Mouse (Mus musculus) MEL (cell line): ENCODE data around the gene Ppm1e. TPM values are rescaled to one million over a fixed set of nuclear protein-coding genes. Genes with fewer than 3 reads are reported as not detected.

Experiments used
- DNase-seq: peaks from one replicate; pipeline ENCODE4 v3.0.0; 2011; ENCODE audit warnings: low read depth, low spot score
- H3K27ac ChIP-seq: 2 replicates; pipeline ENCODE4 v1.5.1; 2012; ENCODE audit warnings: low read depth, mild to moderate bottlenecking, control low read depth, low read length, moderate library complexity; ENCODE audit not compliant: control insufficient read depth
- H3K27me3 ChIP-seq, 2 experiments: fragments of 150-350 bp in 1 of 2; sonication (generic) in 1 of 2; 2 replicates each; pipeline ENCODE4 v1.6.1; 2012; ENCODE audit warnings: low read length in 2 of 2, mild to moderate bottlenecking in 2 of 2, improper control_type of control experiment in 1 of 2, moderate library complexity in 1 of 2; ENCODE audit not compliant: insufficient read depth in 2 of 2, control insufficient read depth in 1 of 2
- H3K36me3 ChIP-seq, 2 experiments: 2 replicates each; pipeline ENCODE4 v1.6.1; 2012 to 2014; ENCODE audit warnings: low read length in 2 of 2, improper control_type of control experiment in 1 of 2, inconsistent platforms in 1 of 2, mild to moderate bottlenecking in 1 of 2; ENCODE audit not compliant: insufficient read depth in 2 of 2, control insufficient read depth in 1 of 2
- H3K4me1 ChIP-seq, 2 experiments: fragments of 150-350 bp in 1 of 2; sonication (generic) in 1 of 2; 2 replicates each; pipeline ENCODE4 v1.6.1; 2012; ENCODE audit warnings: low read length in 2 of 2, improper control_type of control experiment in 1 of 2, mild to moderate bottlenecking in 1 of 2; ENCODE audit not compliant: insufficient read depth in 2 of 2, control insufficient read depth in 1 of 2
- H3K4me3 ChIP-seq, 2 experiments: fragments of 150-350 bp in 1 of 2; sonication (generic) in 1 of 2; 2 replicates each; pipeline ENCODE4 v1.5.1; 2012; ENCODE audit warnings: low read depth in 2 of 2, low read length in 2 of 2, mild to moderate bottlenecking in 2 of 2, moderate library complexity in 2 of 2, control low read depth in 1 of 2, improper control_type of control experiment in 1 of 2; ENCODE audit not compliant: control insufficient read depth in 1 of 2, insufficient read depth in 1 of 2
- H3K79me2 ChIP-seq: 2 replicates; pipeline ENCODE4 v1.6.1; 2012; ENCODE audit warnings: mild to moderate bottlenecking, low read length, moderate library complexity; ENCODE audit not compliant: control insufficient read depth, poor library complexity, insufficient read depth
- H3K9ac ChIP-seq: 2 replicates; pipeline ENCODE4 v1.6.1; 2012; ENCODE audit warnings: low read depth, mild to moderate bottlenecking, control low read depth, low read length, moderate library complexity; ENCODE audit not compliant: control insufficient read depth, poor library complexity, severe bottlenecking
- H3K9me3 ChIP-seq: fragments of 150-350 bp; sonication (generic); replicated peaks from 2 replicates; pipeline ENCODE4 v1.6.1; 2012; ENCODE audit warnings: mild to moderate bottlenecking, low read length, improper control_type of control experiment, moderate library complexity; ENCODE audit not compliant: insufficient read depth
- BHLHE40 ChIP-seq: IDR thresholded peaks from 2 replicates; pipeline ENCODE4 v1.6.1; 2012; ENCODE audit warnings: low read depth, mild to moderate bottlenecking, inconsistent platforms, low read length, improper control_type of control experiment, borderline replicate concordance
- CHD1 ChIP-seq: IDR thresholded peaks from 2 replicates; pipeline ENCODE4 v1.6.1; 2012; ENCODE audit warnings: low read depth, mild to moderate bottlenecking, inconsistent platforms, low read length, improper control_type of control experiment
- CHD2 ChIP-seq: IDR thresholded peaks from 2 replicates; pipeline ENCODE4 v1.6.1; 2011; ENCODE audit warnings: low read length, improper control_type of control experiment
- CTCF ChIP-seq, 3 experiments: IDR thresholded peaks in 2 of 3; conservative IDR thresholded peaks in 1 of 3; 2 replicates each; pipeline ENCODE4 v1.5.1; 2011 to 2012; ENCODE audit warnings: low read length in 3 of 3, low read depth in 2 of 3, mild to moderate bottlenecking in 2 of 3, improper control_type of control experiment in 1 of 3, inconsistent platforms in 1 of 3, mixed read lengths in 1 of 3, moderate library complexity in 1 of 3; ENCODE audit not compliant: control insufficient read depth in 1 of 3, insufficient read depth in 1 of 3, poor library complexity in 1 of 3, severe bottlenecking in 1 of 3
- E2F4 ChIP-seq: IDR thresholded peaks from 2 replicates; pipeline ENCODE4 v1.6.1; 2011; ENCODE audit warnings: low read depth, low read length, improper control_type of control experiment, borderline replicate concordance
- ELF1 ChIP-seq: IDR thresholded peaks from 2 replicates; pipeline ENCODE4 v1.6.1; 2014; ENCODE audit warnings: low read depth, mild to moderate bottlenecking, inconsistent platforms, low read length, improper control_type of control experiment, moderate library complexity
- EP300 ChIP-seq, 2 experiments: IDR thresholded peaks; 2 replicates each; pipeline ENCODE4 v1.6.1; 2011; ENCODE audit warnings: improper control_type of control experiment in 2 of 2, low read length in 2 of 2, low read depth in 1 of 2, mild to moderate bottlenecking in 1 of 2
- ETS1 ChIP-seq: IDR thresholded peaks from 2 replicates; pipeline ENCODE4 v1.6.1; 2012; ENCODE audit warnings: low read depth, mild to moderate bottlenecking, inconsistent platforms, low read length, improper control_type of control experiment, moderate library complexity
- GABPA ChIP-seq: IDR thresholded peaks from 2 replicates; pipeline ENCODE4 v1.6.1; 2012; ENCODE audit warnings: low read depth, mild to moderate bottlenecking, inconsistent platforms, low read length, improper control_type of control experiment, moderate library complexity
- HCFC1 ChIP-seq: IDR thresholded peaks from 2 replicates; pipeline ENCODE4 v1.6.1; 2012; ENCODE audit warnings: low read depth, mild to moderate bottlenecking, inconsistent platforms, low read length, improper control_type of control experiment, moderate library complexity
- JUND ChIP-seq: IDR thresholded peaks from 2 replicates; pipeline ENCODE4 v1.6.1; 2011; ENCODE audit warnings: low read depth, mild to moderate bottlenecking, improper control_type of control experiment, low read length
- KAT2A ChIP-seq: conservative IDR thresholded peaks from 2 replicates; pipeline ENCODE4 v1.6.1; 2012; ENCODE audit warnings: low read depth, low read length, improper control_type of control experiment, inconsistent platforms
- MAFK ChIP-seq: IDR thresholded peaks from 2 replicates; pipeline ENCODE4 v1.6.1; 2011; ENCODE audit warnings: low read depth, mild to moderate bottlenecking, low read length, improper control_type of control experiment, borderline replicate concordance
- MAX ChIP-seq: IDR thresholded peaks from 2 replicates; pipeline ENCODE4 v1.6.1; 2011; ENCODE audit warnings: low read length, improper control_type of control experiment
- MEF2A ChIP-seq: IDR thresholded peaks from 2 replicates; pipeline ENCODE4 v1.6.1; 2014; ENCODE audit warnings: low read depth, mild to moderate bottlenecking, inconsistent platforms, low read length, improper control_type of control experiment; ENCODE audit not compliant: poor library complexity, insufficient replicate concordance, severe bottlenecking; ENCODE audit errors: extremely low read depth
- MXI1 ChIP-seq: IDR thresholded peaks from 2 replicates; pipeline ENCODE4 v1.6.1; 2011; ENCODE audit warnings: mild to moderate bottlenecking, low read depth, low read length, improper control_type of control experiment
- MYB ChIP-seq: IDR thresholded peaks from 2 replicates; pipeline ENCODE4 v1.6.1; 2011; ENCODE audit warnings: mild to moderate bottlenecking, low read depth, low read length, improper control_type of control experiment
- MYC ChIP-seq: IDR thresholded peaks from 2 replicates; pipeline ENCODE4 v1.6.1; 2011; ENCODE audit warnings: low read depth, mild to moderate bottlenecking, low read length, improper control_type of control experiment, moderate library complexity
- NELFE ChIP-seq: IDR thresholded peaks from 2 replicates; pipeline ENCODE4 v1.6.1; 2011; ENCODE audit warnings: low read depth, low read length, improper control_type of control experiment
- NRF1 ChIP-seq: IDR thresholded peaks from 2 replicates; pipeline ENCODE4 v1.6.1; 2014; ENCODE audit warnings: low read depth, mild to moderate bottlenecking, inconsistent platforms, low read length, improper control_type of control experiment, moderate library complexity; ENCODE audit not compliant: poor library complexity, insufficient read depth, severe bottlenecking
- POLR2A ChIP-seq, 2 experiments: IDR thresholded peaks; 2 replicates each; pipeline ENCODE4 v1.6.1; 2011 to 2012; ENCODE audit warnings: low read length in 2 of 2, mild to moderate bottlenecking in 2 of 2, control low read depth in 1 of 2, improper control_type of control experiment in 1 of 2, low read depth in 1 of 2, moderate library complexity in 1 of 2; ENCODE audit not compliant: control insufficient read depth in 1 of 2, insufficient read depth in 1 of 2, poor library complexity in 1 of 2
- POLR2AphosphoS2 ChIP-seq: IDR thresholded peaks from 2 replicates; pipeline ENCODE4 v1.6.1; 2011; ENCODE audit warnings: low read length, improper control_type of control experiment
- POLR2AphosphoS5 ChIP-seq: IDR thresholded peaks from 2 replicates; pipeline ENCODE4 v1.6.1; 2012; ENCODE audit warnings: low read depth, borderline replicate concordance, mild to moderate bottlenecking, inconsistent platforms, low read length, moderate library complexity, mixed read lengths
- RCOR1 ChIP-seq: IDR thresholded peaks from 2 replicates; pipeline ENCODE4 v1.6.1; 2012; ENCODE audit warnings: low read depth, mild to moderate bottlenecking, inconsistent platforms, low read length, improper control_type of control experiment
- SIN3A ChIP-seq: IDR thresholded peaks from 2 replicates; pipeline ENCODE4 v1.6.1; 2012; ENCODE audit warnings: low read length, improper control_type of control experiment, inconsistent platforms
- SMC3 ChIP-seq: IDR thresholded peaks from 2 replicates; pipeline ENCODE4 v1.6.1; 2011; ENCODE audit warnings: low read depth, low read length, improper control_type of control experiment
- TAL1 ChIP-seq: IDR thresholded peaks from 2 replicates; pipeline ENCODE4 v1.6.1; 2012; ENCODE audit warnings: mild to moderate bottlenecking, inconsistent platforms, low read length, moderate library complexity, mixed read lengths
- TBP ChIP-seq: IDR thresholded peaks from 2 replicates; pipeline ENCODE4 v1.8.0; 2011; ENCODE audit warnings: low read depth, low read length, improper control_type of control experiment
- TCF12 ChIP-seq: IDR thresholded peaks from 2 replicates; pipeline ENCODE4 v1.6.1; 2014; ENCODE audit warnings: low read depth, mild to moderate bottlenecking, inconsistent platforms, low read length, improper control_type of control experiment, moderate library complexity
- UBTF ChIP-seq: IDR thresholded peaks from 2 replicates; pipeline ENCODE4 v1.6.1; 2012; ENCODE audit warnings: low read depth, mild to moderate bottlenecking, inconsistent platforms, low read length, improper control_type of control experiment, moderate library complexity, borderline replicate concordance; ENCODE audit not compliant: insufficient read depth
- USF1 ChIP-seq: IDR thresholded peaks from 2 replicates; pipeline ENCODE4 v1.6.1; 2014; ENCODE audit warnings: low read depth, mild to moderate bottlenecking, inconsistent platforms, low read length, improper control_type of control experiment, moderate library complexity
- USF2 ChIP-seq, 2 experiments: IDR thresholded peaks; 2 replicates each; pipeline ENCODE4 v1.6.1; 2011 to 2012; ENCODE audit warnings: improper control_type of control experiment in 2 of 2, low read length in 2 of 2, borderline replicate concordance in 1 of 2, inconsistent platforms in 1 of 2, low read depth in 1 of 2, mild to moderate bottlenecking in 1 of 2; ENCODE audit not compliant: insufficient read depth in 1 of 2
- ZC3H11A ChIP-seq: IDR thresholded peaks from 2 replicates; pipeline ENCODE4 v1.6.1; 2012; ENCODE audit warnings: low read depth, mild to moderate bottlenecking, inconsistent platforms, low read length, improper control_type of control experiment
- ZKSCAN1 ChIP-seq: IDR thresholded peaks from 2 replicates; pipeline ENCODE4 v1.6.1; 2012; ENCODE audit warnings: low read depth, mild to moderate bottlenecking, inconsistent platforms, low read length, improper control_type of control experiment, moderate library complexity
- ZMIZ1 ChIP-seq: IDR thresholded peaks from 2 replicates; pipeline ENCODE4 v1.6.1; 2012; ENCODE audit warnings: low read depth, mild to moderate bottlenecking, inconsistent platforms, low read length, improper control_type of control experiment, moderate library complexity
- ZNF384 ChIP-seq: IDR thresholded peaks from 2 replicates; pipeline ENCODE4 v1.6.1; 2012; ENCODE audit warnings: low read depth, mild to moderate bottlenecking, inconsistent platforms, low read length, improper control_type of control experiment
- polyA plus RNA-seq, 2 experiments: library from polyadenylated mRNA; stranded (reverse) in 1 of 2; unstranded in 1 of 2; fragments of >175 nt in 1 of 2; fragments of >200 nt in 1 of 2; gene quantifications; 2 replicates each; pipeline versions ENCODE4 v1.2.1 to v1.2.4; 2012; ENCODE audit warnings: low replicate concordance in 2 of 2, low read depth in 1 of 2; ENCODE audit not compliant: insufficient read length in 2 of 2, insufficient read depth in 1 of 2, missing spikeins in 1 of 2
- total RNA-seq: library from RNA; depleted of rRNA; stranded (reverse); fragments of 300-350 nt; gene quantifications from 2 replicates; pipeline ENCODE4 v1.2.3, GENCODE M21; 2012

Ppm1e gene
- total and polyA plus RNA-seq, 3 experiments, result 1.3 to 2.8 TPM; not detected in 1

DNA sequence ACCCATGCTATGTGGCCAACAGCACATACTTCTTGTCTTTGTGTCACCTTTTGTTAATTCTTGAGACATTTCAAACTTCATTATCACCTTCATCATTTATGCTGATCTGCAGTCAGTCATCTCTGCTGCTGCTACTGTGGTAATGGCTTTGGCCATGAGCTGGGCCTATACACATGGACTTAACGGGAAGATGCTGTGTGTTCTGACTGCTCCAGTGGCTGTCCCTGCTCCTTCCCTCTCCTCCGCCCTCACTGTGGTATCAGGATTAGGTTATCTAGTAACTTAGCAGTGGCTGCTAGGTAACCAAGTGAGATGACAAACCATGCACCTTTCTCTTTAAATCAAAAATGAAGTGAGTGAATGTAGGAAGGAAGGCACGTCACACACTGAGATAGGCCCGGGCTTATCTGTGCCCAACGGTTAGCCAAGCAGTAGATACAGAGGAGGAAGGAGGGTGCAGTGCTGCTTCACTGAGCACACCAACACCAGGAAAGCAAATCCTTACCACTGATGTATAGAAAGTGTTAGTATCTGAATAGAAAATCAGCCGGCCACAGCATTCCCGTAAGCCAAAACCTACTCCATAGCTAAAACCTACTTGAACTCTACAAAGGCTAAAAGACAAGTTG is 83.3 kb downstream of the Ppm1e start:
- H3K9me3 ChIP-seq, result no peaks in the 10 kb centered on the region
- H3K36me3 ChIP-seq, result peaks cover 0 to 28% of the 10 kb centered on the region in 2 experiments; a peak in 2 of 4 replicates
- H3K4me3 ChIP-seq, result peak overlapping the region; percentile 12 to 13; a peak in 1 of 4 replicates
- peak; percentile 93 for DNase-seq
- H3K4me1 ChIP-seq, result peaks cover 11 to 30% of the 10 kb centered on the region in 2 experiments
- peak overlapping the region; percentile 88 for H3K27ac ChIP-seq
- H3K27me3 ChIP-seq, result no peaks in the 10 kb centered on the region
- no peaks in the 10 kb centered on the region for H3K79me2 ChIP-seq
- peak overlapping the region; percentile 32 for H3K9ac ChIP-seq
- TF ChIP-seq SMC3 (no peak), NELFE (0 out of 2 replicates have a peak, but pooled peaks have one; percentile 40), MXI1 (peak; percentile 83), HCFC1 (peak; percentile 73), BHLHE40 (peak; percentile 60; the same call in 1 of the 2 replicates), TAL1 (peak; percentile 33), CTCF (IDR thresholded peaks at IDR 0.05 in 2 of 3, conservative IDR thresholded peaks at IDR 0.05 in 1 of 3; ENCODE audit: control insufficient read depth in 1 of 3, insufficient read depth in 1 of 3, low read depth in 2 of 3, low read length in 3 of 3, poor library complexity in 1 of 3, severe bottlenecking in 1 of 3) (no peak), E2F4 (no peak), SIN3A (peak; percentile 91), TCF12 (peak; percentile 87), ZMIZ1 (0 out of 2 replicates have a peak, but pooled peaks have one; percentile 55), CHD2 (no peak), ZNF384 (no peak), MYC (peak; percentile 55; the same call in 1 of the 2 replicates), MAX (peak; percentile 39; the same call in 1 of the 2 replicates), KAT2A (no peak), POLR2A (IDR thresholded peaks at IDR 0.05; ENCODE audit: control insufficient read depth in 1 of 2, insufficient read depth in 1 of 2, low read depth in 1 of 2, low read length in 2 of 2, poor library complexity in 1 of 2) (peak in 1 of 2 experiments; percentile 77; a peak in 2 of 4 replicates), MEF2A (no peak), ZC3H11A (no peak), ETS1 (peak; percentile 93), CHD1 (no peak), JUND (no peak), NRF1 (no peak), ZKSCAN1 (no peak), EP300 (IDR thresholded peaks at IDR 0.05; ENCODE audit: low read depth in 1 of 2, low read length in 2 of 2) (peak; percentile 96 to 98), USF2 (IDR thresholded peaks at IDR 0.05; ENCODE audit: borderline replicate concordance in 1 of 2, insufficient read depth in 1 of 2, low read depth in 1 of 2, low read length in 2 of 2) (no peak), ELF1 (peak; percentile 69), POLR2AphosphoS5 (no peak), UBTF (no peak), MYB (peak; percentile 94), USF1 (no peak), TBP (peak; percentile 79), GABPA (no peak), MAFK (no peak), POLR2AphosphoS2 (no peak), RCOR1 (peak; percentile 95)
